Mouse (Mus musculus): ENCODE measurements around the gene Gm44790.
A peak's percentile ranks its signal among the peaks of the same experiment; 100 is the strongest.
"Not testable (repeated sequence)": the region's sequence is repeated elsewhere in the genome, so short reads cannot be mapped to it uniquely, and the experiment has no call there.

Gene Gm44790

DNA sequence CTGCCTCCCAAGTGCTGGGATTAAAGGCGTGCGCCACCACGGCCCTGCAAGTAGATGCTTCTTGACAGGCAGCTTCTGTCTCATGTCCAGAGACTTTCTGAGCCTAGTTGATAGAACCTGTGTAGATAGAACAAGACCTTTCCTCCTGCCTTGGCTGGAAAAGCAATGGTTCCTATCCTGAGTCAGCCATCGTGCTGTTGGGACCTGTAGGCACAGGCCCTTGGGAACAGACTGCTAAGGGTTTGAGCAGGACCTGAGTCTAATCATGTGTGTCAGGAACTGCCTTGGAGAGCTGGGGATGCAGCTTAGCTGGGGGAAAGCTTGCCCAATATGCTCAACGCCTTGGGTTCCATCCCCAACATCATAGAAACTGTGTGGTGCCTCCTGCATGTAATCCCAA lies 47.6 kb downstream of the Gm44790 start:
- no peak for DNase-seq (ENCODE audit: extremely low read depth, low read depth)

GRCm38 (mm10) chr6:86474646-86475181 lies 48.3 kb downstream of the Gm44790 start:
- DNase-seq (ENCODE audit: extremely low read depth, low read depth), result no peak

- DNase-seq (ENCODE audit: extremely low read depth, low read depth), result no peak
These were observed 49.2 kb downstream of the Gm44790 start for GRCm38 (mm10) chr6:86475462-86476167.

DNA sequence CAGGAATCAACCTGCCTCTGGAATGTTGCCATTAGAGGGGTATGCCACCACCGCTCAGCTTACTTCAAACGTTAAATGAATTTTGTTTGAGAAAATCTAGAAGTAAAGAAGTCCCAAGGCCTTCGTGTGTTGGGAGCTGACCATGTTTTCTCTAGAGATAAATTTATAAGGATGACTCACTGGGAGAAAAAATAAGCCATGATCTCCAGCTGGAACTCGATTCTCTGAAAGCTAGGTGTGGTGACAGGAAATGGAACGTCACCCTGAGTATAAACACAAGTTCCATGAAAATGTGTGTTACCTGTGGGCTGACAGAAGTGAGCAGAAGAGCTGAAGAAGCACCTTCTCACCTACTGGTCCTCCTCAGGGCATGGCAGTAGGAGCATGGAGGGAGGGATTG lies 50.5 kb downstream of the Gm44790 start:
- no peak for DNase-seq (ENCODE audit: extremely low read depth, low read depth)

GRCm38 (mm10) chr6:86479311-86479710 lies 52.9 kb downstream of the Gm44790 start:
- DNase-seq (ENCODE audit: extremely low read depth, low read depth), result no peak

- DNase-seq (ENCODE audit: extremely low read depth, low read depth), result no peak
These were observed 53.3 kb downstream of the Gm44790 start for GRCm38 (mm10) chr6:86479816-86480188.

DNA sequence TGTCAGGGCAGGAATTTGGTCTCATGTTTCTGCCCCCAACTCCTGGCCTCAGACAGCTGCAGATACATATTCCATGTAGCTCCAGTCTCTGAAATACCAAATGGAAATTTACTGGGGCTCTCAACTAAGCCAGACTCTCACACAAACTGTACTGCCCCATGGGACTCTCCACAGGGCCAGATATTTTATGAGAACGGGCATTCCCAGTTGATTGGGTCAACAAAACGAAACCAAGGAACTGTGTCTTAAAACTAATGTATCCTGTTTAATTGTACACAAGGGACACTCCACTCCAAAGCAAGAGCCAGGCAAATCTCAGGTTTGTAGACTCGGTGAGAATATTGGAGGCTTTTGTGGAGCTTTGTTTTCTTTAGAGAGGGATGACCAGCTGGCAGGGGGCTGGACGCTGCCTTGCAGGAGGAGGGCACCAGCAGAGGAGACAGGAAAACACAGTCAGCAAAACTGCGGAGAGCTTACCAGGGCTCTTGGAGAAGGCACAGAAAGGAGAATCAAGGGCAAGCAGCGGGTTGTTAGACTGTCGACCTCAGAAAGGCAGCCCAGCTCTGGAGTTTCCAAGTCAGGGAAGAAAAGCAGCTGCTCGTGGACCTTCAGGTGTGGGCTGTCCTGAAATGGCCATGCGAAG lies 53.9 kb downstream of the Gm44790 start:
- DNase-seq (ENCODE audit: extremely low read depth, low read depth), result no peak

DNA sequence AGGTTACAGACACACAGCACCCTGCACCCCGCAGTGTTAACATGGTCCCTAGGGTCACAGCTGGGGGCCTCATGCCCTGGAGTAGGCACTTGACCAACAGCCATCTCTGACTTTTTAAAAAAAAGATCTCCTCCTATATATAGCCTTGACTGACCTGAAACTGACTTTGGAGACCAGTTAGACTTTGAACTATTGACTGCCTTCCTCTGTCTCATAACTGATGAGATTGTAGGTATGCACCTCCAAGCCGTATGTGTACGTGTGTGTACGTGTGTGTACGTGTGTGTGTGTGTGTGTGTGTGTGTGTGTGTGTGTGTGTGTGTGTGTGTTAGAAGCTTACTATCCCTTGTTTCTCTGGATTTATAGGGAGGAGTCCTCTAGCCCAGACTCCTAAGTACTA lies 55.4 kb downstream of the Gm44790 start:
- no peak for DNase-seq (ENCODE audit: extremely low read depth, low read depth)

- DNase-seq (ENCODE audit: extremely low read depth, low read depth), result no peak
These were observed 59.6 kb downstream of the Gm44790 start for GRCm38 (mm10) chr6:86485943-86486640.

- DNase-seq (ENCODE audit: extremely low read depth, low read depth), result peak; percentile 86
These were observed 61.1 kb downstream of the Gm44790 start for GRCm38 (mm10) chr6:86487358-86488148.

GRCm38 (mm10) chr6:86488149-86488485 lies 61.7 kb downstream of the Gm44790 start:
- no peak for DNase-seq (ENCODE audit: extremely low read depth, low read depth)

DNA sequence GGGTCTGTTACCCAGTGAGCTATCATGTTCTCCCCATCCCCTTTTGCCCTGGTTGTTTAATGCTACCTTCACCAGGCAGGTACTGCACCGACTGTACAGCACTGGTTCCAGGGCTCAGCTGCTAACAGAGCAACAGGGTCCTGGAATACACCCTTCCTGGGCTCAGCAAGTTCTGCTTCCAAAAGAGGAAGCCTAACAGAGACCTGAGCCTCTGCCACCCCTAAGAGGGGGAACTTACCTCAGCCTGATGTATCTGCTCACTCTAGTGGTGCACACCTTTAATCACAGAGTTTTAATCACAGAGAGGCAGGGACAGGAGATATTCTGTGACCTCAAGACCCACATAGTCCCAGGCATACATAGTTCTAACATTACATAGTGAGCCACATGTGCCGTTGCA lies 63.5 kb downstream of the Gm44790 start:
- DNase-seq (ENCODE audit: extremely low read depth, low read depth), result no peak

DNA sequence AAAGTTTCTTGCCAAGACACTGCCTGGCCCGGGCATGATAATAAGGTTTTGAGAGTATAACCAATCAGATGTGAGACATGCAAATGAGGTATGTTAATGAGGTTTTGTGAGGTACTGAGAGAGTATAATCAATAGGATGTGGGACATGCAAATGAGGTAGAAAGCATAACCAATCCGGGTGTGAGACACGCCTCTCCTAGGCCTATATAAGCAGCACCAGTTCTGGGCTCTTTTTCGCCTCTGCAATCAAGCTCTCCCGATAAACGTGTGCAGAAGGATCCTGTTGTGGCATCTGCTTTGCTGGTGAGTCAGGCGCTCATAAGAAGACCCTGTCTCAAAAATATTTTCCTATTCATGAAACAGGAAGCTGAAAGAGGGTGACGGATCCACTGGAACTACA lies 64.0 kb downstream of the Gm44790 start:
- DNase-seq (ENCODE audit: extremely low read depth, low read depth), result not testable (repeated sequence)

- peak; percentile 88 for DNase-seq (ENCODE audit: extremely low read depth, low read depth)
These were observed 67.2 kb downstream of the Gm44790 start for GRCm38 (mm10) chr6:86493469-86494263.

DNA sequence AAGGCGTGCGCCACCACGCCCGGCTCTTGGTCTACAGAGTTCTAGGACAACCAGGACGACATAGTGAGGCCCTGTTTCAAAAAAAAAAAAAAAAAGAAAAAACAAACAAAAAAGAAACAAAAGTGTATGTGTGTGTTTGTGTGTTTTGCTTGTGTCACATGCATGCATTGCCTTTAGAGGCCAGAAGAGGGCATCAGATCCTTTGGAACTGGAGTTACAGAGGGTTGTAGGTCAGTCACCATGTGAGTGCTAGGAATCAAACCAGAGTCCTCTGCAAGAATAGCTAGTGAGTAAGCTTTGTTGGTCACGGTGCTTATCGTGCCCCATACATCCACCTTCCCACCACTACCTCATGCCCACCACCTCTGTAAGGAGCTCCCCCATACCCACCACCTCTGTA lies 68.3 kb downstream of the Gm44790 start:
- no peak for DNase-seq (ENCODE audit: extremely low read depth, low read depth)
